Mouse (Mus musculus) erythroblast, embryonic 14.5 days (primary cell): ENCODE measurements around the gene Abhd14b.

Source experiments
- GATA1 ChIP-seq: IDR thresholded peaks from 2 replicates; pipeline ENCODE4 v1.6.1; 2012; ENCODE audit warnings: low read length, inconsistent platforms, mixed read lengths
- TAL1 ChIP-seq: IDR thresholded peaks from 3 replicates; pipeline ENCODE4 v1.6.1; 2012; ENCODE audit warnings: low read length, inconsistent platforms, mixed read lengths

DNA sequence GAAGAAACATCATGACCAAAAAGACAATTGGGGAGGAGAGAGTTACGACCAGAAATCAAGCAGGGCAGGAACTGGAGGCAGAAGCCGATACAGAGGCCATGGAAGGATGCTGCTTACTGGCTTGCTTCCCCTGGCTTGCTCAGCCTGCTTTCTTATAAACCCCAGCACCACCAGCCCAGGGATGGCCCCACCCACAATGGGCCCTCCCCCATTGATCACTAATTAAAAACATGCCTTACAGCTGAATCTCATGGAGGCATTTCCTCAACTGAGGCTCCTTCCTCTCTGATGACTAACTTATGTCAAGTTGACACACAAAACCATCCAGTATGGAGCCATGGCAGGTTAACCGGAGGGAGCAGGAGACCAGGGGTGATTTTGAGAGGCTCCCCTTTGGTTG lies 47.5 kb upstream of the Abhd14b start:
- no peak for TF ChIP-seq GATA1
- no peak for TF ChIP-seq TAL1
